Mouse (Mus musculus): ENCODE measurements around the gene Gm4969.

GRCm38 (mm10) chr7:19158601-19159000, 40.4 kb upstream of the Gm4969 start:
- TF ChIP-seq CTCF (IDR thresholded peaks at IDR 0.05; ENCODE audit: low read depth) (no peak), EP300 (IDR thresholded peaks at IDR 0.05; ENCODE audit: low read depth) (no peak)
